Mouse (Mus musculus): Measurements from ENCODE around the gene Zfp949. TPM values are rescaled to one million over a fixed set of nuclear protein-coding genes. Genes with fewer than 3 reads are reported as not detected.

The Zfp949 gene
- 9.1 and 11.7 TPM in 2 replicates for total RNA-seq (2021)
- long read RNA-seq, experiment 1, partial matches to known transcripts, result 0 of 5 reads
- long read RNA-seq, experiment 1, other reads (novel, unspliced or antisense), result 4 of 5 reads
- long read RNA-seq, experiment 2, partial matches to known transcripts, result 2 of 3 reads
- long read RNA-seq, experiment 2, other reads (novel, unspliced or antisense), result 1 of 3 reads

DNA sequence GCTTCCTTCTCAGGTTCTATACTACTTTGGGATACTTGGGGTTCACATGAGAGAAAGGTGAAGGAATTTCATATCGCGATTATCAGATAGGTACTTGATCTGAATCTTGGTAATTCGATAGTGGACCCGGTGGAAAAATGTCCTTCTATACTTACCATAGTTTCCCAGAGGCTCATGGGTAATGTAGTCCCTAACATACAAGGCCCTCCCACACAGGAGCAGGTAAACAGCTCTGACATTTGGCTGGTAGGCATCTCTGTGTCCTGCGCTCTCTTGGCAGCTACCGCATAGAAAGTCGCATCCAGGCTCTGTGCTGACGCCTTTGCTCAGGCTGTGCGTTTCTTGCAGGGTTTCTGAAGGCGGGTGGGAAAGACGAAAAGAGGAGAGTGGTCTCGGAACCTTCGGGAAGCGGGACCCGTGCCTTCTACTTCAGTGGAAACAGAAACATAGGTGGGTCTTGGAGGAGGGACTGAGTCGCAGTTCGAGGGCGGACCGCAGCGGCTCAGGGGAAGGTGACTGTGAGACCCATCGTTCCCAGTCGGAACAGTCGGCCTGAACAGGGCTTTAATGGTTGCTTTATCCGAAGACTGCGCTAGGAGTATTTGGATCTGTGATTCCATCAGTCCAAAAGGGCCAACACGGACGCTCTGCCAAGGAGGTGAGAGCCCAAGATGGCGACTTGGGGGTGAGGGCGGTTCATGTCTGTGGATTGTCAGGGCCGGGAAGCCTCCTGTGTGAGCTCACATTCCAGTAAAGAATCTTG is at the start of gene Zfp949:
TSS of gene Zfp949 (plus strand) at position 170 of the 763 bp plus-strand sequence.
- DNase-seq, result peak; percentile 63

DNA sequence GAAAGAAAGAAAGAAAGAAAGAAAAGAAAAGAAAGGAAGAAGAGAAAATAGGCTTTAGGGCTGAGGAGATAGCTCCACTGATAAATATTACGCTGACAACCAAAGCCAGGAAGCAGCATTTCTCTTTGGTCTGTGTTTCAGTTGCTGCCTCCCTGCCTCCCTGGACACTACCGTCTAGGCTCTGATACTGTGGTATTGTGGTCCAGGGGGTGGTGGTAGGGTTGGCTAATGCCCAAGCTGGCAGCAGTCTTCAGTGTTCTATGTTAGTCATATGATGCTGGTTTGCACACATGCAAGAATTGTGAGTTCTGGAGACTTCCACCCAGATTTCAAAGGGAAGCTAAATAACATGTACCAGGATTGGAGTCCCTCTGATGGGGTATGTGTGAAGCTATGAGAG is 47.7 kb upstream of the Zfp949 start:
- no peak for DNase-seq

DNA sequence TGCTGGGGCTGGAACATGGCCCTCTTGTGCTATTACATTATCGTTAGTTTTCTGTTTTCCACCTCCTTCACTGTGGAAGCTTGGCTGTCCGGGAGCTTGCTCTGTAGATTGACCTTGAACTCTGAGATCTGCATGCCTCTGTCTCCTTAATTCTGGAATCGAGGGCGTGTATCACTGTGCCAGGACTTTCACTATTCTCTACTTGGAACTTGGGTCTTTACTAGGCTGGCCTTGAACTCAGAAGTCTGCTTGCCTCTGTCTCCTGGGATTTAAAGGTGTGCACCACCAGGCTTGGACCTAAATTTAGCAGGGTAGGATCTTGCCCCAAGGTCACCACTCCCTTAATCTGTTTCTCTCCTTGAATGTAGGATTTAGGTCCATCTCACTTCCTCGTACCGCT is 46.0 kb upstream of the Zfp949 start:
- no peak for DNase-seq

DNA sequence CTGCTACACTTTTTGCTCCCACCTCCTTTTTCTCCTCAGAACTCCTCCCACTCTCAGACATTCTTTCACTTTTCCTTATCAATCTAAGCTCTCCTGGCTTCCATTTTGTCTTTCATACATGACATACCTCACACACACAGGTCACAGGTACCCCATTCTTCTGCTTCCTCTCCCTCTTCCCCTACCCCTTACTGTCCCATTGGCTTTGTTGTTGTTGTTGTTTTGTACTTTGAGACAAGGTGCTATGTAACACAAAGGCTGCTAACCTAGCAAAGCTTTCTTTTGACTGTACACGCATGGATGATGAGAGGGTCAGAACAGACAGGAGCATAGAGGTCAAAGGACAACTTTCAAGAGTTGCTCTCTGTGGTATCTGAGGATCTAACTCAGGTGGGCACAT is 32.3 kb upstream of the Zfp949 start:
- no peak for DNase-seq

DNA sequence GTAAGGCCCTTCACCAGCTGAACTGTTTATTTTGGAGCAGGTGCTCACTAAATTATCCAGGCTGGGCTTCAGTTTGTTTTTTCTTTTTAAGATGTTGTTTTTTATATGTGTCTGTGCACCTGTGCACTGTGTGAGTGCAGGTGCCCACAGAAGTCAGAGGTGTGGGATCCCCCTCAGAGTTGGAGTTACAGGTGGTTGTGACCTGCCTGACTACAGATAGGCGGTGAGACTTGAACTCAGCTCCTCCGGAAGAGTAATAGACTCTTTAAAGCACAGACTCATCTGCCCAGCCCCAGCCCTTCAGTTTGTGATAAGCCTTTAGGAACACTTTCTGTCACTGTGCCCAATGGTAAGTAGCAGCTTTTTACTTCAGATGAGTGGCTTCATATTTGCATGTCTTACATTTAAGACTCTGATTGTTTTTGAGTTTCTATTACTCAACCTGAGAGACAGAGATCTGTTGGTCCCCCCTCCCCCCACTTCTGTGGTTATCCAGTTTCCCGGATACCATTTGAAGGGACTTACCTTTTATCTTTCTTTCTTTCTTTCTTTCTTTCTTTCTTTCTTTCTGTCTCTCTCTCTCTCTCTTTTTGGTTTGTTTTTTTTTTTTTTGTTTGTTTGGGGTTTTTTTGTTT is 31.3 kb upstream of the Zfp949 start:
- no peak for DNase-seq

DNA sequence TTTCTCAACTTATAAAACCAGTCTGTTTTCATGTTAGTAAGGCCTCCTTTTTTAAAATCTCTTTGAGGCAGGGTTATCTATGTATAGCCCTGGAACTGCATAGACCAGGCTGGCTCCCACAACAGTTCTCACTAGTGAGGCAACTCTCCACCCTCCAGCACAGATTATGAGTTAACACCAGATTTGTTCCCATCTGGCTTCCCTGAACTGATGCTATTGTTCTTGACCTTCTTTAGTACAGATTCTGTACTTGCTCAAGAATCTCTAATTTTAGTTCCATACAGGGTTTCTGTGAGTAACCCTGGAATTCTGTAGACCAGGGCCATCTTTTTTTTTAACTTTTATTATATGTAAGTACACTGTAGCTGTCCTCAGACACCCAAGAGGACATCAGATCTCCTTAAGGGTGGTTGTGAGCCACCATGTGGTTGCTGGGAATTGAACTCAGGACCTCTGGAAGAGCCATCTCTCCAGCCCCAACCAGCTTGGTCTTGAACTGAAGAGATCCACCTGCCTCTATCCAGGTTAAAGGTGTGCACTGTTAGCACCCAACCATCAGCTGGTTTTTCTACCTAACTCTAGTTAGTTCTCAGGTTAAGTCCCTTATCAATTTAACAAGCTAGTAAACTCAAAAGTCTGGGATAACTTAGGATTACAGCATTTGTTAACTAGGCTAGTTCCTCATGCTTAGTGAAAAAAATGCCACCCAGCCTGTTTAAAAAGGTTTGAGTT is 28.3 kb upstream of the Zfp949 start:
- no peak for DNase-seq

DNA sequence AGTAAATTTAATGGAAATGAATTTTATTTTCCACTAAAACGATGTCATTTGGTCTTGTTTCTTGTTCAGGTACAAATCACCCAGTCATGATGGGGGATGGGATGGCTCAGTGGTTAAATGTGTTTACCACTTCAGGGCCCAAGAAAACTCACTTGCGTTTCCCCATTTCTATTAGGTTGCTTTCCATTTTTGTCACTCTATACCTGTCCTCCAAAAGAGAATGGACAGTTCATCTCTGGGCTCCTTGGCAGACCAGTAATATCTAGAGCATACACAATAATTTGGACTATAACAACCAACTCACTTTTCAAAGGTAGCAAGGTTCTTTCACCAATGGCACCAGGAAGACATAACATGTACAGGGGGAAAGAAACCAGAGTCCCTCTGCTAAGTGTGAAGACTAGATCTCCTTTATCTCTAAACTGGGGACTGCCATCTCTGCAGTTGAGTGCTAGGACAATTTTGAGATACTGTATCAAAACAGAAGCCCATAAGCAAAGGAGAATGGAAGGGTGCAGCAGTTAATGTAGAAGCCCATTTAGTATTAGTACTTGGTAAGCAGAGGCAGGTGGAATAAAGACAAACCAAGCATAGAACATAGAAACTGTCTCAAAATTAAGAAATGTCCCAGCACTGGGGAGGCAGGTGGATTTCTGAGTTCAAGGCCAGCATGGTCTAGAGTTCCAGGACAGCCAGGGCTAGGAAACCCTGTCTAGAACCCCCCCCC is 27.5 kb upstream of the Zfp949 start:
- DNase-seq, result no peak

DNA sequence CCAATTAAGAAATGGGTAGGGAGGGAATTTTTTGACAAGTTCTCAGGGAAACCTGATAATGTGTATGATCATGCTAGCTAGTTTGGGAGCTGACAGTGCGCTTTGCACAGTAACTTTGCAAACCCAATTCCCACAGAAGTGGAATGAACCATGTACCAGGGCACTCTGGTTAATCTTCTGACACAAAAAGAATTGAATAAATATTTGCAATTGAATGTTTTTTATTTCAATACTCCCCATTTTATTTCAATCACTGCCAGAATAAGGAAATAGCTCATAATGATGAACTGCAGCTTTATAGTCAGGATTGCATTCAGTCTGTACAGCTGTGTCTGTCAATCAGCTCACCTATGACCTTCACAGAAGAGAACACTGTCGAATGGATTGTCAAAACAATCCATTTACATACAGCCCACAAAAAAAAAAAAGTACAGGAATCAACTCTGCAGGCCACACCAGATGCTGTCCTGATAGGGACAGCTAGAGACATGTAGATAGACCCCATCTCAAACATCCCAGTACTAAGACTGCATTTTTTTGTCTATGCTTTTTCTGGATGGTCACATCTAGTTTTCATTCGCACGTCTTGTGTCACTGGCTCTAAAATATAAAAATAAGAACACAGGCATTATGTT is 26.9 kb upstream of the Zfp949 start:
- no peak for DNase-seq

DNA sequence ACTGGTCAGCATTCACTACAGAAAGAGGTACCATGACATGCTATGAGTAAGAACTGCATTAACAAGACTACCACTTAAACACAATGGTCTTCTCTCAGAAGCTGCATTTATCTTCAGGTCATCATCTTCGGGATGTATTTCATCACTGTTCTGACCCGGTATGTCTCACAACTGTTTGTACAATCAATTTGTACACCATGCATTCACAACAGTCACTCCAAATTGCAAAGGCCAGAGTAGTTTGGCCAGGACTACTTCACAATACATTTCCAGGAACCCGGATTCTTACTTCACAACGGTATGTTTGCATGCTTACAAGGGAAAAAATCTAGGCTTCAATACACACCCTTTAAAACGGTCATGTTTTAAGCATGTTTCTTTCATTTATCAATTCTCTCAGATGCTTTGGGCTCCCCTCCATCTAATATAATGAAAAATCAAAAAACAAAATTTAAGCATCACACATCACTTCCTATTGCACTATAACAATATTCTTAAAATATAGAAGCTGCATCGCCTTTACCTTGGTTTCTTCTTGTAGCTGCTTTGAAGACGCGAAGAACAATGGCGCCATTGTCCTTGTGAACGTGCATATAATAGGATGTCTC is 25.8 kb upstream of the Zfp949 start:
- no peak for DNase-seq

DNA sequence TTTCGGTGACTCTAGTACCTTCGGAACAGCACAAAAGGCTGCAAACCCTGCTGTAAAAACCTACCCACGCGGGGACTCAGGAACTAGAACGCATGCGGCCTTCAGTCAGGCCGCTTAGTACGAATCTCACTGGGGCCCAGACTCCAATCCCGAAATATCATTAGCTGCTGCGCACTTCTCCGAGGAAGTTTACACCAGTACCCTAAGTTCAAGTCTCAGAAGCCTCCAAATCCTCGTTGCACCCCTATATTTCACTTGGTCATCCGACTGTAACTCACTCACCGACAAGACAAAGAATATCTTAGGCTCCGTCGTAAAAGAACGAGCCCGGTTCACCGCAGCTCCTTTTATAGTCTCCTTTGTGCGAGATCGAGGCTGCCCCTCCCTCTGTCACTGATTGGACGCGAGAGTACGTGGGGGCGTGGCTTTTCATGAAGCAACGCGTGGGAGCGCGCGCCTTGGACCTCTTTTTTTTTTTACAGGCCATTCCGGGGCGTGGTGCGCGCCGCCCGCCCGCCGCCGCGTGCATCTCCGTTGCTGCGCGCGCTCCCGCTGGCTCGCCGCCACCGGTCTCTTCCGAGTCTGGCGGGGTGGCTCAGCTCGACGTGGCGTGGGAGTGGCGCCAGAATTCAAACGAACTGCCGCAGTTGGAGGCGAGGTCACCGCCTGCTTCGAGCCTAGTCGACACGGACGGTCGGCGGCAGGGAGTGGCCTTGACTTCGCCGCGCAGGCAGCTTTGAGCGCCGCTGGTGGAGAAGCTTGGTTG is 25.1 kb upstream of the Zfp949 start:
- DNase-seq, result peak; percentile 98

DNA sequence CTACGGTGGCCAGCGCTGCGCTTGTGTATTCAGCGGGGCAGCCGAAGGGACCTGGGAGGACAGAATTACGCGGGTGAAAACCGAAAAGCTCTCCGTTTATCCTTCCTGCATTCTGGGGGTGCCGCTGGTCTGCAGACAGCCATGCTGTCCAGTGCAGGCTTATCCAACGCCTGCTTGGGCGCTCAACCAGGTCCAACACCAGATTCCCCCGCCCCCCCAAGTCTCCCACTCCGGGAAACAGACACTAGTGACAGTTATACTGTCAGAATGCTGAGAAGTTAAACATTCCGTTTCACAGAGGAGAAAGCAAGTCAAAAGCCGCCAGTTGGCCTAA is 24.5 kb upstream of the Zfp949 start:
- no peak for DNase-seq

DNA sequence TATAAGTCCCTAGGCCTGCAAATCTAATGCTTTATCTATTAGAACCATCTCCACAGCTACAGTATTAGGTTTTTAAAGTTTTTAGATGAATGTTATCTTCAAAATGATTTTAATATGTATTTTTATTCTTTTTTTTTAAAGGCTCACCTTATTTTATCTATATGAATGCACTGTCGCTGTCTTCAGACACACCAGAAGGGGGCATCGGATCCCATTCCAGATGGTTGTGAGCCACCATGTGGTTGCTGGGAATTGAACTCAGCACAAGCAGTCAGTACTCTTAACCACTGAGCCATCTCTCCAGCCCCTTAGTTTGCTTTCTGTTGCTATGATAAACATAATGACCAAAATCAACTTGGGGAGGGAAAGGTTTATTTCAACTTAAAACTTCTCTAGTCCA is 23.5 kb upstream of the Zfp949 start:
- DNase-seq, result no peak

DNA sequence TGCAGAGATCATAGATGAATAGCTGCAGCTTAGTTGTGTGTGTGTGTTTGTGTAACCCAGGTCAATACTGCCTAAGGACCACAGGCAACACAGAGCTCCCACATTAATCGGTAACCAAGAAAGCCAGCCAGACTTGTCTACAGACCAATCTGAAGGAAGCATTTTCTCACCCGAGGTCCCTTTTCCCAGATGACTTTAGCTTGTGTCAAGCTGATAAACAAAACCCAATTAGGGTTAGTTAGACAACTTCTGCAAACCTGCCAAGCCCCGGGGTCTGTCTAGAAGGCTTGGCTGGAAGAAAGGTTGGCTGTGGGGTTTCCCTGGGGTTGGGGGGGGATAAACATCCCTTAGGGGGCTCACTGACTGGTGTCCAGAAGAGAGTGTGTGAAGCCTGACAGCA is 23.0 kb upstream of the Zfp949 start:
- DNase-seq, result no peak

DNA sequence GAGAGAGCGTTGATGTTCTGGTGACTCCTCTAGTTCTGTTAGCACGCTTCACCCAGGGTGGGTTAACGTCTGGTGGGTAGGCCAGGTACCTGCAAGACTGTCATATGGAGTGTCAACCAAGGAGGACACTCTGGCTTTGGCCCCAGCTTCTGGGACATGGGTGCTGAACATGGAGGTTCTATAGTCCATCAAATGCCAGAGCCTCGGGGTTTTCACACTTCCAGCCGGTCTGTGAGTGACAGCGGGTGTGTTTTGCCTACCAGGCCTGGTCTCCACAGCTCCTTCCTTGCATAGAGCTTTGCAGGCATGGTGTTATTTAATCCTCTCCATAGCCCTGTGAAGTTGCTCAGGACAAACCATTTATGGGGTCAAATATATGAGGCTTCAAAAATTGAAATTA is 22.5 kb upstream of the Zfp949 start:
- no peak for DNase-seq

DNA sequence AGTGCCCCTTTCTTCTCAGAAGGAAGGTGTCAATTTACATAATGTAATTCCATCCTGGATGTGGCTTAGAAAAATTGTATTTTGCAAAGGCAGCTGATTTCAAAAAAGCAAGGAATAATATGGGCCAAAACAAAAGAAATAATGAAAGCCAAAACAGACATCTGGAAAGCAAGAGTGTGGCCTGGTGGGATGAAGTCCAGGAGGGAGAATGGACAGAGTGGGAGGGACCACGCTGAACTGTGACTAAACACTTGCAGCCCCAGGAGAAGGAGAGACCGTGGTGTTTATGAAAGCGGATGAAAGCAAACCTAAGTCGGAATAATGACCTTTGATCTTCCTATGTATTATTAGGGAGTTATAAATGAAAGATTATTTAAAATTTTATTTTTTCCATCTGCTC is 19.9 kb upstream of the Zfp949 start:
- DNase-seq, result no peak

DNA sequence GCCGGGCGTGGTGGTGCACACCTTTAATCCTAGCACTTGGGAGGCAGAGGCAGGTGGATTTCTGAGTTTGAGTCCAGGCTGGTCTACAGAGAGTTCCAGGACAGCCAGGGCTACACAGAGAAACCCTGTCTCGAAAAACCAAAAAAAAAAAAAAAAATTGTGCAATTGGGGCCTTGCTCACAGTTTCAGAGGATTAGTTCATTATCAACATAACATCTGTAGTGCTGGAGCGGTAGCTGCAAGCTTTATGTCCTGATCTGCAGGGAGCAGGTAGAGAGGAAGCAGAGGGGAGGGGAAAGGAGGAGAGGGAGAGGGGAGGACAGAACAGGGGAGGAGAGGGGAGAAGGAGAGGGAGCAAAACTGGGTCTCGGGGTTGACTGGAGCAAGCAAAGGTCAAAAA is 19.1 kb upstream of the Zfp949 start:
- no peak for DNase-seq

DNA sequence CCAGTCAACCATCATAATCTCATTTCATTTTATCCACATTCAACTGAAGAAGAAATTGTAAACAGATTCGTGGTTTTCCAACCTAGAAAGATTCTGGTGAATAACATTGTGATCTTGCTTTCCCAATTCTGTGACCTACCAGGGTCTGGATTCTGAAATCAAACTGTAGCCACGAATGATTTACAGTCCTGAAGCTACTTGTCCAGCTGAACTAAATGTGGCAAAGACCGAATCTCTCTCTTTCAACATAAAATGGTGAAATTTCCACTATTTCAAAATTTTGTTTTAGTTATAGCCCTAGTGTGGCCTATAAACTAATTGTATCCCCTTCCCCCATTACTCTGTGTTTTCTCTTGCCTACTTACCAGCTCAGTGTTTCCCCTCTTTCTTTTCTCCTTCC is 18.2 kb upstream of the Zfp949 start:
- no peak for DNase-seq

DNA sequence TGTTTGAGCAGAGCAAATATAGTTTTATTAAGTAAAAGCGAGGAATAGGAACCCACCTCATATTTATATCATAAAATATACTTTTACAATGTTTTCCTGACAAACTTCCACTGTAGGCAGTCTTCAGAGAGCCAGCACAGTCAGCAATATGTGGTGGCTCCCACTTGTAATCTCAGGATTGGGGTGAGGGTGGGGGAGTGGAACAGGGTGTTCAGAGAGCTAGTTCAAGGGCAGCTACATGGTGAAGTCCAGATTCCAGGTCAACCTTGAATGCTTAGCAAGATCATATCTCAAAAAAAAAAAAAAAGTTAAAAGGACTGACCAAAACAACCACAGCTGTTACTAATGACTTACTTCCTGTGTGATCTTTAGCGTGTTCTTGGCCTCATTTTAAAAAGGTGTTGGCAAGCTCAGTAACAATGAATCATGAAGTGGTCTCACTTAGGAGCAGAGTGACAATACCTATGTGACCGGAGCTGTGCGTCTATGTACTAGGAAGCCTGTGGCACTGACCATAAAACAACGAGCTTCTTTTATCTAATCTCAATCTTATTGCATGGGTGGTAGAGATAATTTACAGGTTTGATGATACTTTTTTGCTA is 17.7 kb upstream of the Zfp949 start:
- DNase-seq, result peak; percentile 63

DNA sequence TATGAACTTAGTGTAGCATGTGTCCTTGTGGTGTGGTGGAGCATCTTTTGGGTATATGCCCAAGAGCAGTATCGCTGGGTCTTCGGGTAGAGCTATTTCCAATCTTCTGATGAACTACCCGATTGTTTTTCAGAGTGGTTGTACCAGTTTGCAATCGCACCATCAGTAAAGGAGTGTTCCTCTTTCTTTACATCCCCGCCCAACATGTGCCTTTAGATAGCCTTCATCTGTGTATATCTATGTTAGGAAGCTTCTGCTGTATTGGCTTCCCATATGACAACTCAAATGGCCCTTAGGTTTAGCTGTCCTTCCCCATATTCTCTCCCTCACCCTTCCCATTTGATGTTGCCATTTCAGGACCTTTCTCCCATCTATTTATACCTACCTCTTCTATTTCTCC is 13.7 kb upstream of the Zfp949 start:
- DNase-seq, result no peak

DNA sequence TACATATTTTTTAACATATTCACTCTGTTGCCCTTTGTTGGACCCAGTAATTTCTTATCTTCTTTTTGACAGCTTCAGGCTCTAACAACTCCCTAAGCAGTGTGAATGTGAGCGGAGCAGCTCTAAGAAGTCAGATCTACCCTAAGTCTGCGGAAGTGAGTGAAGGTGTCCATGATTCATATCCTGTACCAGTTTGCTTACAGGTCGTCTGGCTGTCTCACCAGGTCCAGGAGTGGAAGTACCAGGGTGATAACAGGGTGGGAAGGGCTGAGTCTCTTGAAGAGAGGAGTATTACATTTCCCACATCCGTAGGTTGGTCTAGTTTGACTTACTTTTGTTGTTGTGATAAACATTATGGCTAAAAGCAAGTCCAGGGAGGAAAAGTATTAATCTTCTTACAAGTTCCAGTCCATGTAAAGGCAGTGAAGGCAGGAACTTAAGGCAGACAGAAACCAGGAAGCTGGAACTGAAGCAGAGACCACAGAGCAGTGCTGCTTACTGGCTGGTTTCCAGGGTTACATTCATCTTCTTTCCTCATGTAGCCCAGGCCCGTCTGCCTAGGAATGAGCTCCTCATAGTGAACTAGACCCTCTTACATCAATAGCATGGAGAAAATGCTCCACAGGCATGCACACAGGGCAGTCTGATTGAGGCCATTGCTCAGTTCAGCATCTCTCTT is 8.1 kb upstream of the Zfp949 start:
- DNase-seq, result no peak
